Mouse (Mus musculus): ENCODE results near the gene Prss54.
"Not testable (repeated sequence)": the region's sequence is repeated elsewhere in the genome, so short reads cannot be mapped to it uniquely, and the experiment has no call there.

The Prss54 gene

DNA sequence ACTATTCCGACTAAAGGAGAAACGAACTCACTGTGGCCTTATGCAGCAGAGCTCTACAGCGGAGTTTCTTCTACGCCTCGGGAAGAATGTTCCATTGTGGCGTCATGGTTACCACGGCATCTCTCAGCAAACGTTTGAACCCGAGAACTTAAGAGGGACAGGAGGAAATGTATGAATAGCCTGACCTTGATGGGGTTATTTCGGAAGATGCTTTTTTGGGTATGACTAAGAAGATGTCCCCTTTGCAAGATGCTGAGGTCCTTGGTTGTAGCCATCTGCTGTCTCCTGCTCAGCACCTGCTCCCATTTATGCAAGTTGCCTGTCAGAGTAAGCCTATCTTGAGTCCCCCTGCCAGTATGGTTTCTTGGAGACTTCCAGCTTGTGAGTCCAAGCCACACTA is at the start of gene Prss54:
Prss54 (minus strand) TSS at position 101 of the 400 bp plus-strand sequence.
- no peak for DNase-seq

DNA sequence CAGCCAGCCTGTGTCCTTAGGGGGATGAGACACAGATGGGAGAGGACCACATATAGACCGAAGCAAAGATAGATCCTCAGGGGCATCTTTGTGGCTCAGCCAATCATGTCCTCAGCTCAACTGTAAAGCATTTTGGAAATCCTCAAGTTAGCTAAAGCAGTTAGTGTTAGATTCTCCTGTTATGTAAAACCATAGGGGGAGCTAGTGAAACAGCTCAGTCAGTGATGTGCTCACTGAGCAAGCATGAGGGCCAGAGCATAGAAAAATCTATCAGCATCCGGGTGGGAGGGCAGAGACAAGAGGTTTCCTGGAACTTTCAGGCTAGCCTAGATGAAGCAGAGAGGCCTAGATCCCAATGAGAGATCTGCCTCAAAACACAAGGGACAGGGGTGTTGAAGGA is 48.7 kb upstream of the Prss54 start:
- DNase-seq = no peak

DNA sequence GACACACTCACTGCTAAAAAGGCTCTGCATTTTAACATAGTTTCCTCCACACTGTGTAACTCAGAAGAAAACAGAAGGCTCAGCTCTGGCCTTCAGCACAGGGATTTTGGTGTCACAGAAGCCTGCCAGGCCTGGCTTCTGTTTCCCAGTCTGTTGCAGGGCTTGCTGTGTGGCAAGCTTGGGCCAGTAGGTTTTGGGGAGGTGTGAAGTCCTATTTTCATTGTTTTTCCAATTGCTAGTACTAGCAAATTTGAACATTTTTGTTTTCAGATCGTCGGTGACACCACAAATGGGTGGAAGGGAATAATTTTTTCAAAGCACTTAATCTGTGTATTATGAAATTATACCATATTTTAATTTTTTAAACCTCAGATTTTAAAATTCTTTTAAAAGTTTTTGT is 43.9 kb upstream of the Prss54 start:
- no peak for DNase-seq

DNA sequence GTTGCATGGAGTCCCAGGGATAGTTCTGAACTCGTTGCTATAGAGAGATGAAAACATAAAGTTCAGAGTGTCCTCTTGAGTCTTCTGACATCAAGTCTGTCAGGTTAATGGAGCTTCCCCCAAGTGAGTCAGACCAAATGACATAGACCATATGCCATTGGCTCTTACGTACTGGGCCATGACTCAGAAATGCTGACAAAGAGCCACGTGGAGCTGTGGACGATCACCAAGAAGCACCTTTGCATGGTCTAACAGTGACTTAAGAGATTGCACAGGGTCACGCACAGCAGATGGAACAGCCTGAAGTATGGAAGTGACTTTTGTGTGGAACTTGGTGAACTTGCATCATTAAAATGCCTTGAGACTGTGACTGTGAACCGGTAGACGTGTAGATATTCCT is 40.2 kb upstream of the Prss54 start:
- no peak for DNase-seq

DNA sequence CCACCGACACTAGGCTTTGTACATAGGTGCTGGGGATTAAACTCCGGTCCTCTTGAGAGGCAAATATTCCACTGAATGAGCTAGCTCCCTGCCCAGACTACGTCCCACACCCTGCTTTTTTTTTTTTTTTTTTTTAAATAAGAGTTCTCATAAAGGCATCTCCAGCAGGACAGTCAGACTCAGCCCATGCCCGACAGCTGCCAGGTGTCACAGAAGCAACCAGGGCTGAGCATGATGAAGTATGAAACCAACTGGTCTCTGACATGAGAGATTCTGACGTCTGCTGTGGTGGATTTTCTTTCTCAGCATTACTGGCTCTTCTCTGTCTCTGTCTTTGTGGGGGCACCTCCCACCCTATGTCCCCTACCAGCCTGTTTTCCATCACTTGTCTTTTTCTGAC is 35.6 kb upstream of the Prss54 start:
- no peak for DNase-seq

DNA sequence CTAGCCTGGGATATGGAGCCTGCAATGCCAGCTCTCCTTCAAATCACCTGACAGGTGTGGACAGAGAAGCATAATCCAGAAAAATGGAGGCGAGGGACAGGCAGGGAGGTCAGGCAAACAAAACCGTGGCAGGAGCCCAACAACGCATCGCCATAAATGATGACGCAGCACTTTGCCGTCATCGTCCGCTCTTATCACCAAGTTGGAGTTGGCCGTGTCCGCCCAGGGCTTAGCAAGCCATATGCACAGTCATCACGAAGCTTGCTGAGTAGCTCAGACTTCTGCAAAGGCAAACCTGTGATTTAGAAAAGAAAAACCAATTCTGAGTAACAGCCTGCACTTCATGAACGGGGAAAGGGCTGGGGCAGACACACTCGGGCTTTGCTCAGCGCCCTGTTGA is 34.6 kb upstream of the Prss54 start:
- no peak for DNase-seq

DNA sequence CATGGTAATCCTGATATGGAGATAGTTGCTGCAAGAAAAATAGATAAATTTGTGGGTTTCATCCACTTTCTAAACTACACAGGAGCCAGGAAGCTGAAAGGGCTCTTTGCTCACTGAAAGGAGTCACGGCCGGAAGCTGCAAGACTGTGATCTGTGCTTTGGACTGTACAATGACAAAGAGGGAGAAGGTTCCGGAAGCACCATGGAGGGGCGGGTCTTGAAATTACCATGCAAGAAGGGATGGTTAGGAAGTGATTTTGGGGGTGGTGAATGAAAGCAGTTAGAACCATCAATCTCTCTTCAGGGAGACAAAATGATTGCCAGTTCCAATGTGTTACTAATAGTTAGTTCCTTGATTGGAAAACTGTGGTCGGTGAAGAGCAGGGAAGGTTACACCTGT is 33.3 kb upstream of the Prss54 start:
- no peak for DNase-seq

DNA sequence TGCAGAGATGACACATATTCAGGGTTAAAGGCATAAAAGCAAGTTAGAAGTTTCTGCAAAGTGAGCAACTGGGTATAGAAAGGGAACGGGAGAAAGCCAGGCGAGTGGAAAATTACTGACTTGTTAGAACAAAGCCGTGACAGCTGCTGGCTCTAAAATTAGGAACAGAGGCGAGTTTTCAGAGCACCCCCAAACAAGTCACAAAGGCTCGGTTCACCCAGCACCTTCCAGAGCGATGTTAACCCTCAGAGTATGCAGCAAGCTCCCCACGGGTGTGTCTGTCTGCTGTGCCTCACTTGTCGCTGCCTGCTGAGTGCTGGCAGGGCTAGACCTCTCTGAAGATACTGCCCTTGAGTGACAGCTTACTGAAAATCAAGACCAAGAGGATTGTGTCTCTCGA is 31.1 kb upstream of the Prss54 start:
- no peak for DNase-seq

DNA sequence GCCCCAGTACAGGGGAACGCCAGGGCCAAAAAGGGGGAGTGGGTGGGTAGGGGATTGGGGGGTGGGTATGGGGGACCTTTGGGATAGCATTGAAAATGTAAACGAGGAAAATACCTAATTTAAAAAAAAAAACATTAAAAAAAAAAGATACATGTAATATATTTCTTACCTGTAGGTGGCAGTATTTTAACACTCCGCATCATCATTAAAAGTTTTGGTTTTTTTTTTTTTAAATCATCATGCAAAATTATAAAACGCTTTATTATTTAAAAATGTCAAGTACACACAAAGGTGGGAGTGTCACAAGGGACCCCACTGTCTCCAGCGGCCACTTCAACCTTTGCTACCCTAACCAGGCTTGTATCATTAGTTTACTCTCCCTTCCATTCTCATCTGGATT is 30.4 kb upstream of the Prss54 start:
- not testable (repeated sequence) for DNase-seq

DNA sequence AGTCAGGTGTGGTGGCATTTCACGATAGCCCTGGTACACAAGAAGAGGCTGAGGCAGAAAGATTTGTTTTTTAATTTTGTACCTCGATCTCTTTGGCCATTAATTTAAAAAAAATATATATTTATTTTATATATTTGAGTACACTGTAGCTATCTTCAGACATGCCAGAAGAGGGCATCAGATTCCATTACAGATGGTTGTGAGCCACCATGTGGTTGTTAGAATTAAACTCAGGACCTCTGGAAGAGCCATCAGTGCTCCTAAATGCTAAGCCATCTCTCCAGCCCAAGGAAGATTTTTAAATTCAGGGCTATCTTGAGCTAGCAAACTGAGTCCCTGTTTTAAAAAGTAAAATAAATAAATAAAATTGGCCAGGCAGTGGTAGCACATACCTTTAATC is 26.0 kb upstream of the Prss54 start:
- no peak for DNase-seq

DNA sequence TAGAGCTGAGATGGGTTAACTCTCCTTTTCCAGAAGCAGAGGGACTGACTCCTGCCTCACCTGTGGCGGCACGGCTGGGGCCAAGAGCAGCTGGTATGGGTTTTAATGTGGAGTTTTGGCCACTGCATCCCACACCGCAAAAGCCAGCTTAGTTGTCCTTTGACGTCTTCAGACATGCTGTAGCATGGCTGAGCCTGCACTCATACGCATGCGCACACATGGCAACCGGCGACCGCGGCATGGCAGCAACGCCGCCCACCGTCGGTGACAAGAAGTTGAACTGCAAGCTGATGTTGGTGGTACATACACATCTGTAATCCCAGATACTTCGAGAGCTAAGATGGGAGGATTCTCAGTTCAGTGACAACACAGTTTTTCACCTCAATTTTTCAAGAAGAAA is 25.2 kb upstream of the Prss54 start:
- DNase-seq = no peak

DNA sequence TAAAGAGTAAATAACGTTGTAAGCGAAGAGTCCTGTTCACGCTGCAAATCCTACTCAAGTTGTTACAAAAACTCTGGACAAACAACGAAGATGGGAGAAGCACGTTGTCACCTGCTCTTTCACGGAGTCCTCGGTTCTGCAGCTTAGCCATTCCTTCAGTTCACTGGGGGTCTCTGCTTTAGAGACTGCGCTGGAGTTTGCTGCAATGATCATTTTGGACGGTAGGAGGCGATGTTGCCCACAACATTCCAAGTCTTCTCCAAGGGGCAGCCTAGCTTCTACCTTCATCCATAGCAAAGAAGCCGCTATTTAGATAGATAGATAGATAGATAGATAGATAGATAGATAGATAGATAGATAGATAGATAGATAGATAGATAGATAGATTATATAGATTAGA is 23.7 kb upstream of the Prss54 start:
- DNase-seq = peak; percentile 10 to 22

DNA sequence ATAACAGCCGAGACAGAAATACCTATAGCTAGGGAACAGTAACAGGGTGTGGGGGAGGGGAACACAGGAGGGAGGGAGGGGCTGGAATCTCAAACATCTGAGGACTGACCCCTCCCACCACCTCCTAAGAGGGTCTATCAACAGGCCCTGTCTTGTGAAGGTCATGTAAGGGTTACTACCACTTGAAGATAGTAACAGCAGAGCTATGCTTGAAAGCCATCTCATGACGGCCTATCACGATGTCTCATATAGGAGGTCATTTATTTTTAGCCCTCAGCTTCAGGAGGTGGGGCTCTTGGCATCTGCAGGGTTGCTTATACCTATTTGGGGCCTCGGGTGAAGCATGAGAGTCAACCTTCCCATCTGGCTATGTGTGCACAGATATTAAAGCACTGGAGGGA is 20.7 kb upstream of the Prss54 start:
- no peak for DNase-seq

DNA sequence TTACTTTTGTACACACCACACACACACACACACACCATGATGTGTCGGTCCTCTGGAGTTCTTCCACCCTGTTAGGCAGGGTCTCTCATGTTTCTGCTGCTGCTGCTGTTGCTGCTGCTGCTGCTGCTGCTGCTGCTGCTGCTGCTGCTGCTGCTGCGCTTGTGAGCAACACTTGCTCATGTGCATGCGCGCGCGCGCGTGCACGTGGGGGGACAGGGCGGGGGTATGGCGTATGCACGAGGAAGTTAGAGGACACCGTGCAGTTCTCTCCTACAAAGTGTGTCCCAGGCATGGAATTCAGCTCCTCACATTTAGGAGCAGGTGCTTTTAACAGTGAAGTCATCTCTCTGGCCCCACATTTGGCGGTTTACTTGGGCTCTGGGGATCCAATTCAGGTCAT is 19.0 kb upstream of the Prss54 start:
- DNase-seq = no peak

DNA sequence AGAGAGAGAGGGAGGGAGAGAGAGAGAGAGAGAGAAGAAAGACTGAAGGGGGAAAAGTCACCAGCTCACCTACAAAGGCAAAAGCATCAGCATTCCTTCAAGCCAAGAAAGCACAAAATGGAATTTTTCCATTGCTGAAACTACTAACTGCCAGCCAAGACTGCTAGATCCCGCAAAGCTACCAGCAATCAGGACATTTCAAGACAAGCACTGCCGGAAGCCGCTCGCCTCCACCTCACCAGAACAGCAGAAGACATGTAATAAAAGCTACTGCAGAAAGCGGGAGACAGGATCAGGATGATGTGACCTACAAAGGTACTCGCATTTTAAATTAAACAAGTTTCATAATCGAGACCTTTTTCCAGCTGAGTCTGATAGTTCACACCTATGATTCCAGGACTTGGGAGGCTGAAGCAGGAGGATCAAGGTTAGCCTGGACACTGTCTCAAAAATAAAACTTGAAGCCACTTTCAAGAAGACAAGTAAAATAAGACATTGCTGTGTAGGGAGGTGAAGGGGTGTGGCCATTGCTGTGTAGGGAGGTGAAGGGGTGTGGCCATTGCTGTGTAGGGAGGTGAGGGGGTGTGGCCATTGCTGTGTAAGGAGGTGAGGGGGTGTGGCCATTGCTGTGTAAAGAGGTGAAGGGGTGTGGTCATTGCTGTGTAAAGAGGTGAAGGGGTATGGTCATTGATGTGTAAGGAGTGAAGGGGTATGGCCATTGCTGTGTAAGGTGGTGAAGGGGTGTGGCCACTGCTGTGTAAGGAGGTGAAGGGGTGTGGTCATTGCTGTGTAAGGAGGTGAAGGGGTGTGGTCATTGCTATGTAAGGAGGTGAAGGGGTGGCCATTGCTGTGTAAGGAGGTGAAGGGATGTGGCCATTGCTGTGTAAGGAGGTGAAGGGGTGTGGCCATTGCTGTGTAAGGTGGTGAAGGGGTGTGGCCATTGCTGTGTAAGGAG is 17.6 kb upstream of the Prss54 start:
- no peak for DNase-seq

DNA sequence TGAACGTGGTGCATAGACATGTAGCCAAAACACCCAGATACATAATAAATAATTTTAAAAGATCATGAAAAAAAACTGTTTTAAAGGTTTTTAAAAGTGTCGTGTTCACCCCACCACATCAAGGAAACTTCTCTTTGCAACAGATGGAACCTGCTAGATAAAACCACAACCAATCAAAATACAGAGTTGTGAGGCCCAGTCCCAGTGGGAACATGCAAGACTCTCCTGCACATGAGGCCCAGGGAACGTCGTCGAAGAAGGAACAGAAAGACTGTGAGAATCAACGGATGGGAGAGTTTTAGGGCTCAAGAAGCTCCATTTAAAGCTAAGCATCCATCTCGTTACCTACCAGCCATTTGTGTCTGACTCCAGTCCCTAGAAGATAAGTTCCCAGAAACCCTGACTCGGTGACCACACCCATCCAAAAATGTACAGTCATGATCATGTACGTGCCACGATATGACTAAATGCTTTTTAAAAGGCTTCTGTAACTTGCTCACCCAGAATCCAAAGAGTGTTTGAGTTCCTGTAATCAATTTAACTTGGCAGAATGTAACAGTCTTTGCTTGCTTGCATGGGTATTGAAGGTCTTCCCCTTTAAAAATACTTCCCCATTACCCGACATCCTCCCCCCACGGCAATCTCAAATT is 16.1 kb upstream of the Prss54 start:
- DNase-seq = no peak

DNA sequence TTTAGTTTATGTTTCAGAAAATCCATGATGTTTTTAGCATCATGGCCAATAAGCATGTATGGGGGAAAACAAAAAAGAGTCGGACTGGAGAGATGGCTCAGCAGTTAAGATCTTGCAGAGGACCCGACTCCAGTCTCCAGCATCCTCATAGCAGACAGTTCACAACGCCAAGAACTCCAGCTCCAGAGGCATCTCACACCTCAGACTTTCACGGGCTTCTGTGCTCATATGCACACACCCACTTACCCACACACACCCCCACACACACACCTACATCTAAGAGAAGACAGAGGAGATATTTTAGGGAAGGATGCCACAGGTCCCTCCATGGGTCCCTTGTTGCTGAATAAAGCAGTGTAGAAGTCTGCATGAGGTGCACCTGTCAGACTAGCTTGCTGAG is 14.4 kb upstream of the Prss54 start:
- DNase-seq = no peak

DNA sequence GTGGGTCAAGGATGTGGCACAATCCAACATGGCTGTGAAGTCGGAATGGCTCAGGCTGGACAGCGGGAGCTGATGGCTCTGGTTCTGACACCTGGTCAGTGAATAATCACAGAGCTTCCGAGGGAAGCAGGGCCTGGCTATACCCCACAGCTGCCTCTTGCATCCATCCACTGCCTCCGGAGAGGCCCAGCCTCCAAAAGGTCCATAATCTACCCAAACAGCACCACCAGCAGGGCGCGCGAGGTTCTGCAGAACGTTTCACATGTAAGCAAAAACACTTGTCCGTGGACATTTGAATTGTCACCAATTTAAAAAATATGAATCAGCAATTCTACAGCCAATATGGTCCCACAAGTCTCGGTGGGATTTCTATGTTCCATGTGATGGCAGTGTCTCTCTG is 13.1 kb upstream of the Prss54 start:
- no peak for DNase-seq

DNA sequence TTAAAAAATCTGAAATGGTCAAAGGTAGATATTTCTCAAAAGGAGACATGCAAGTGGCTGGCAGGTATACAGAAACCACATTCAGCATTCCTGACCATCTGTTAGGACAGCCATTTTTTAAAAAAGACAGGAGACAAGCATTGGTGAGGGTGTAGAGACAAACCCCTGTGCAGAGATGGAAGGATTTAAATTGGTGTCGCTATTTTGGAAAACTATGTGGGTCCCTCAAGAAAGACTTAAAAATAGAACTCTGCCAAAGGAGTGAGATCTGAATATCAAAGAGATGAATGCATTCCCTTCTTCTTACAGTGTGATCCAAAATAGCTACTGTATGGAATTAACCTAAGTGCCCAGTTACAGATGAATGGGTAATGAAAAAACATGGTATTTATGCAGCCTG is 11.2 kb upstream of the Prss54 start:
- DNase-seq = no peak

DNA sequence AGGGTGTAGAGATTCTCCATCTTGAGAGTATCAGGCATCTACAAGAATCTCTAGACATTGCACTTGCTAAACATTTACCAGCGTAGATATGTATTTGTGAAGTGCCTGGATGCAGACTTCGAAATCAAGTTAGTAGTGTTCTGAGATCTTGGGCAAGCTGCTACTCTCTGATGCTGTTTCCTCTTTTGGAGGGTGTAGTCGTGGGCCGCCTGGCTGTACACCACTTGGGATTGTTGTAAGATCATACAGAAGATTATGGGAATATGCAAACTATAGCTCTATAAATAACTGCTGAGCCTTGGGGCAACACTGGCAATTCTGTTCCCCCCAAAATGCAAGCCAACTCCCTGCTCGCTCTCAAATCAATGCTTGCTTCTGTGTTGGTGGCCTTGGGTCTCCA is 3.0 kb downstream of the Prss54 start:
- no peak for DNase-seq

DNA sequence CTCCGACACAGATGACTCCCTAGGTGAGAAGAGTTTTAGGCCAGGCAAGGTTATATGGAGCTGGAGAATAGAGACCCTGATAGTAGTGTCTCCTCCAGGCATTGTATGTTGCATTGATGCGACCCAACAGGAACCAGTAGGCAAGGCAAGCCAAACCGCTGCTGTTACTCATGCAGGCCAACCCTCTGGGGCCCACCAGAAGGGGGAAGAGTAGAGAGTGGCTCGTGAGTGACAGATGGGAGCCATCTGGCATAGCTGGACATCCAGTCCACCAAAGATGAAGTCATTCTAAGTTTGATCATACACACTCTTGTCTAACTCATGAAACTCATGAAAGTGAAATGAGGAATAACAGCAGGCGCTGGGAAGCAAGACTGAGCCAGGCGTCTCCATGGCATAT is 9.3 kb downstream of the Prss54 start:
- DNase-seq = peak in 1 of 2 experiments; percentile 10

DNA sequence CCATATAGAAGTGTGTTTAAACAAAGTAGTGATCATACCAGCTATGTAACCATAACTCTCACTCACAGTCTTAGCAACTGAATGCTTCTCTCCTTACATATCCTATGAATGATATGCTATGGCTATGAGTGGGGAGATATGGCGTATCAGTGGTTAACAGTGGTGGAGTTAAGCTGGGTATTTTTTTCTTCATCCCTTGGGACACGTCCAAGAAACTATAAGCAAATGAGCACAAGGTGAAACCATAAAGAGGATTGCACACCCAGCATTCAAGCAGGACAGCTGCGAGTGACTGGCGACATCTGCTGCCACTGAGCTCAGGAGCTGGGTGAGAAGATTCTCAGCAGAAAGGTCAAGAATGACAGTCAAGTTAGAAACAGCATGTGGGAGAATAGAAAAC is 9.9 kb downstream of the Prss54 start:
- DNase-seq = no peak

DNA sequence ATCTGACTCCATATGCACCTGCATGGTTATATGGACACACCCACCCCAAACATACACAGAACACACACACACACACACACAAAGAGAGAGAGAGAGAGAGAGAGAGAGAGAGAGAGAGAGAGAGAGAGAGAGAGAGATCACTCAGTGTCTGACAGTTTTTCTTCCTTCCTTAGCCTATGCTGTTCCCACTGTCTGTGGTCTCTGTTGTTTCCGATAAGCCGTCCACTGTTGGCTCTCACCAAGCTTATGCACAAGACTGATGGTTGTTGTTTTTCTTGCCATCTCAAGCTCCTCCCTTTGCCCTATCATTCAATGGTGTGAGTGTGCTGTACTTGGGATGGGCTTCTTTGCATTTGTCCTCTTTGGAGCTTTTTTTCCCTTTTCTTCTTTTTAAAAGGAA is 20.2 kb downstream of the Prss54 start:
- no peak for DNase-seq

DNA sequence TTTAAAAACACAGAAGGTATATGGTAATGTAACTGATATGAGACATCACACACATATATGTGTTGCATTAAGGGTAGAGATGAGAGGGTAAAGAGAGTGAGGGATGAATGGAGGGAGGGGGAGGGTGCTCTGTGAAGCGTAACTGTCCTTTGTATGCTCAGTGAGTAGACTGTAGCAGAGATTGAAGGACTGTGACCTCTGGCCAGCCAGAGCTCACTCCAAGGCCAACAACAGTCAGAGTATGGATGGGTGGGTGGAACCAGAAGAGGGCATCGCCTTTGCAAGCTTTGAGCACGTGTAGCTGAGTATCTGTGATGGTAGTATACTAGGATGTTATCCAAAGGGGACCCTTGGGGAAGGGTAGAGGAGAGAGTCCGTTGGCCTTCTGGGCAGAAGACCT is 24.6 kb downstream of the Prss54 start:
- no peak for DNase-seq

Data from lung, adult 18-20 months (tissue).